Mouse (Mus musculus) liver, adult 2 months (tissue): ENCODE data around the gene Faim. TPM values are rescaled to one million over a fixed set of nuclear protein-coding genes. Genes with fewer than 3 reads are reported as not detected.

Experiments used
- DNase-seq: peaks from one replicate; pipeline ENCODE4 v3.0.0-alpha.2; 2011; ENCODE audit warnings: low read depth, low spot score; ENCODE audit errors: extremely low read depth
- H3K27ac ChIP-seq: fragments of 200-500 bp; replicated peaks from 2 replicates; pipeline ENCODE4 v1.5.1; 2012; ENCODE audit warnings: low read depth, mild to moderate bottlenecking, control low read depth, inconsistent platforms, low read length; ENCODE audit not compliant: insufficient read depth
- H3K27me3 ChIP-seq: fragments of 200-500 bp; 2 replicates; pipeline ENCODE4 v1.6.1; 2012; ENCODE audit warnings: mild to moderate bottlenecking, moderate library complexity, low read length, inconsistent platforms; ENCODE audit not compliant: control insufficient read depth, insufficient read depth
- H3K36me3 ChIP-seq: fragments of 200-500 bp; 2 replicates; pipeline ENCODE4 v1.6.1; 2012; ENCODE audit warnings: low read length, inconsistent platforms; ENCODE audit not compliant: control insufficient read depth, insufficient read depth
- H3K4me1 ChIP-seq: fragments of 200-500 bp; 2 replicates; pipeline ENCODE4 v1.6.1; 2011; ENCODE audit warnings: low read length; ENCODE audit not compliant: control insufficient read depth, insufficient read depth
- H3K4me3 ChIP-seq: fragments of 200-500 bp; 2 replicates; pipeline ENCODE4 v1.5.1; 2011; ENCODE audit warnings: low read depth, mild to moderate bottlenecking, control low read depth, low read length, moderate library complexity; ENCODE audit not compliant: insufficient read depth
- H3K79me2 ChIP-seq: fragments of 200-500 bp; 2 replicates; pipeline ENCODE4 v1.6.1; 2012; ENCODE audit warnings: inconsistent platforms, mild to moderate bottlenecking, low read length, moderate library complexity; ENCODE audit not compliant: control insufficient read depth, insufficient read depth
- H3K9ac ChIP-seq: fragments of 200-500 bp; 2 replicates; pipeline ENCODE4 v1.6.1; 2012; ENCODE audit warnings: low read depth, mild to moderate bottlenecking, control low read depth, inconsistent platforms, low read length
- CTCF ChIP-seq: fragments of 200-500 bp; IDR thresholded peaks from 2 replicates; pipeline ENCODE4 v1.5.1; 2011; ENCODE audit warnings: low read depth, low read length, control low read depth
- POLR2A ChIP-seq: fragments of 200-500 bp; IDR thresholded peaks from 2 replicates; pipeline ENCODE4 v1.6.1; 2011; ENCODE audit warnings: low read length, control low read depth; ENCODE audit not compliant: insufficient read depth; ENCODE audit errors: extremely low read depth
- WGBS: fragments of 180-500 bp; shearing (Covaris S2); methylation state at CpG from one replicate; pipeline ENCODE4 v1.1.7; 2018; 5-methylcytosine and 5-hydroxymethylcytosine counted together
- polyA plus RNA-seq: library from polyadenylated mRNA; depleted of rRNA; stranded (reverse); fragments of >200 nt; gene quantifications from 2 replicates; pipeline ENCODE4 v1.2.3, GENCODE M21; 2012
- total RNA-seq: library from RNA; depleted of rRNA; stranded (reverse); fragments of >200 nt; gene quantifications from 2 replicates; pipeline ENCODE4 v1.2.3, GENCODE M21; 2014

The Faim gene
- total and polyA plus RNA-seq, 2 experiments: 2.3 to 10.9 TPM

GRCm38 (mm10) chr9:98963661-98964060 lies 22.5 kb upstream of the Faim start:
- TF ChIP-seq CTCF: no peak
- TF ChIP-seq POLR2A: no peak
- Histone ChIP-seq H3K9ac (no peak overlapping the region), H3K27ac (no peak overlapping the region), H3K79me2 (no peaks in the 10 kb centered on the region), H3K27me3 (peaks cover 35% of the 10 kb centered on the region), H3K4me1 (no peaks in the 10 kb centered on the region), H3K36me3 (no peaks in the 10 kb centered on the region), H3K4me3 (no peak overlapping the region)
- DNase-seq: no peak
- 13% methylated on average over 18 of the region's 18 CpGs for WGBS

GRCm38 (mm10) chr9:98965084-98965483 lies 21.1 kb upstream of the Faim start:
- no peak overlapping the region for H3K27ac ChIP-seq
- no peak overlapping the region for H3K9ac ChIP-seq
- peaks cover 27% of the 10 kb centered on the region for H3K27me3 ChIP-seq
- no peak overlapping the region for H3K4me3 ChIP-seq
- no peaks in the 10 kb centered on the region for H3K36me3 ChIP-seq
- no peak for DNase-seq
- TF ChIP-seq CTCF (peak; percentile 47), POLR2A (no peak)
- 8% methylated on average over 18 of the region's 18 CpGs for WGBS
- no peaks in the 10 kb centered on the region for H3K79me2 ChIP-seq
- H3K4me1 ChIP-seq: no peaks in the 10 kb centered on the region

- H3K27me3 ChIP-seq: peaks cover 26% of the 10 kb centered on the region
- H3K9ac ChIP-seq: 0 out of 2 replicates have a peak overlapping the region, but pooled peaks have one; percentile 12
- TF ChIP-seq CTCF (no peak), POLR2A (no peak)
These were observed 13.1 kb upstream of the Faim start for GRCm38 (mm10) chr9:98973101-98973521.

GRCm38 (mm10) chr9:98973561-98973960 lies 12.6 kb upstream of the Faim start:
- WGBS: 13% methylated on average over 7 of the region's 7 CpGs
- Histone ChIP-seq H3K4me1 (peaks cover 6% of the 10 kb centered on the region; the same call in 1 of the 2 replicates), H3K27me3 (peaks cover 26% of the 10 kb centered on the region), H3K27ac (no peak overlapping the region), H3K4me3 (peak overlapping the region; percentile 41; the same call in 1 of the 2 replicates), H3K9ac (no peak overlapping the region), H3K79me2 (no peaks in the 10 kb centered on the region), H3K36me3 (no peaks in the 10 kb centered on the region)
- TF ChIP-seq CTCF: no peak
- TF ChIP-seq POLR2A: no peak
- no peak for DNase-seq

More at GRCm38 (mm10) chr9:98973101-98973521, 13.1 kb upstream of the Faim start:
- Histone ChIP-seq H3K36me3 (no peaks in the 10 kb centered on the region), H3K79me2 (no peaks in the 10 kb centered on the region), H3K27ac (no peak overlapping the region), H3K4me3 (peak overlapping the region; percentile 41; the same call in 1 of the 2 replicates), H3K4me1 (peaks cover 6% of the 10 kb centered on the region; the same call in 1 of the 2 replicates)
- no peak for DNase-seq
- 2% methylated on average over 40 of the region's 40 CpGs for whole genome bisulfite sequencing

GRCm38 (mm10) chr9:98974898-98975297 lies 11.3 kb upstream of the Faim start:
- no peak for TF ChIP-seq POLR2A
- no peak overlapping the region for H3K9ac ChIP-seq
- H3K4me1 ChIP-seq: peaks cover 6% of the 10 kb centered on the region; the same call in 1 of the 2 replicates
- H3K36me3 ChIP-seq: no peaks in the 10 kb centered on the region
- H3K27ac ChIP-seq: no peak overlapping the region
- H3K27me3 ChIP-seq: peaks cover 26% of the 10 kb centered on the region
- no peak overlapping the region for H3K4me3 ChIP-seq
- no peaks in the 10 kb centered on the region for H3K79me2 ChIP-seq
- 44% methylated on average over 2 of the region's 2 CpGs for WGBS
- DNase-seq: no peak

GRCm38 (mm10) chr9:98976081-98976480 lies 10.1 kb upstream of the Faim start:
- TF ChIP-seq POLR2A: no peak
- no peak for TF ChIP-seq CTCF
- H3K9ac ChIP-seq: no peak overlapping the region
- H3K4me3 ChIP-seq: no peak overlapping the region
- H3K4me1 ChIP-seq: peaks cover 6% of the 10 kb centered on the region; the same call in 1 of the 2 replicates
- peaks cover 20% of the 10 kb centered on the region for H3K27me3 ChIP-seq
- no peak overlapping the region for H3K27ac ChIP-seq
- 88% methylated on average over 1 of the region's 1 CpGs for WGBS
- H3K79me2 ChIP-seq: no peaks in the 10 kb centered on the region
- H3K36me3 ChIP-seq: no peaks in the 10 kb centered on the region
- DNase-seq: no peak
